Mouse (Mus musculus): ENCODE measurements around the gene Plekhg4.

DNA sequence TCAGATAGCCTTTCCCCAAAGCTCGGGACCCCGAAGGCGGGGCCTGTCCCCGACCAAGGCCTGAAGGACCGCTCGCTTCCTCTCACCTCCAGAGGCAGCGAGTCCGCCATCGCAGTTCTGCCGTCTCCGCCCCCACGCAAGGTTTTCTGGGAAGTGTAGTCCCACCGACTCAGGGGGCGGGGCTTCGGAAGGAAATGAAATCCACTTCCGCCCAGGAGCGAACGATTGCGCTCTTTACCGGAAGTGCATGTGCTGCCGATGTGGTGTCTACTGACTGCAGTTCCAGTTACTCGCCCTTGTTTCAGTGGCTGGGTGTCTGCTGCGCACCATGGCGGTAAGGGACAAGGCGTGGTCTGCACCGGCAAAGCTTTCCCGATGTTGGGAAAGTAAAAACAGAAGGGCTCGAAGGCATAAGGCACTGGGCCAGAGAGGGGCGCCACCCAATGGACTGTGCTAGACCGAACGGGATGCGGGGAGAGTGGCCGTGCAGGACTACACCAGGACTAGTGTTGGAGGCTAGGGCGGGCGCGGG lies 46.9 kb upstream of the Plekhg4 start, which contains the start of the genes Lrrc29 and Tmem208:
- TF ChIP-seq CTCF (conservative IDR thresholded peaks at IDR 0.05; ENCODE audit: low read length), result peak; percentile 23
- no peak for TF ChIP-seq POU5F1 (IDR thresholded peaks at IDR 0.05; ENCODE audit: borderline replicate concordance, low read length)
- TF ChIP-seq NANOG (IDR thresholded peaks at IDR 0.05; ENCODE audit: borderline replicate concordance, low read length), result no peak

All from E14TG2a.4 (cell line).